Mouse (Mus musculus) megakaryocyte-erythroid progenitor cell, adult 5 weeks (primary cell): Measurements from ENCODE around the gene Sct. TPM values are rescaled to one million over a fixed set of nuclear protein-coding genes. Genes with fewer than 3 reads are reported as not detected.

Experiments used
- polyA plus RNA-seq: library from polyadenylated mRNA; stranded (reverse); fragments of >175 nt; gene quantifications from 2 replicates; pipeline ENCODE4 v1.2.3, GENCODE M21; 2012

The Sct gene
- not detected in 2 replicates for polyA plus RNA-seq

DNA sequence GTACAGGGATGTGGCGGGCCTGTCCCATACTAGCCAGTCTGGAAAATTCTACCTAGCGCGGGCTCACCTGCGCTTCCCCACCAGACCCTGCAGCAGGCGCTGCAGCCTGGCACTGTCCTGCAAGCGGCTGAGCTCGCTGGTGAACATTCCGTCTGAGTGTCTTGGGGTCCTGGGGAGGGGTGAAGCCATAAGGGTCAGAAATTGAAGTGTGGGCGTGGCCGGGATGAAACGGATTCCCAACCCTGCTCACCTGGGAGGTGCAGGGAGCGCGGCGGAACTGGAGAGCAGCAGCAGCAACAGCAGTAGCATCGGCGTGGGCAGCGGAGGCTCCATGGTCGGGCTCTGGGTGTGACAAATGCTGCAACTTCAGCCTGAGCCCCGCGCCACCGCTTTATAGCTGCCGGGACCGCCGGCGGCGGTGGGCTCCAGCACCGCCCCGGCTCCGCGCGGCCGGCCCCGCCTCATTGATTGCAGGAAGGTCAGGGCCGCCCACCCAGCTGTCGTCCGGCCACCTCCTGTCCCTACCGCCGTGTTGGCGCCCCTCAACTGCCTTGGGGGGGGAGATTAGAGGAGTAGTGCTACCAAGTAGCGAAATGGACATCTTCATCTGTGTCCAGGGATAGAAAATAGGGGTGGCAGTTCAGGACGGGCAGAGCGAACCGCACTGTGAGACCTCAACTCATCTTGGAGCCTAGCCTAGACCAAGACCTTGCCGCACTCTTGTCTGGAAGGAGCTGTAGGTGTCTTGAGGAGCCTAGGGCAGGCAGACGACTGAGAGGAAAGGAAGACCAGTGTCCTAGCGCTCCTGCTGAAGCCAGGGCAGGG lies at the start of gene Sct:
TSS of gene Sct (minus strand) at position 368 of the 825 bp plus-strand sequence.

DNA sequence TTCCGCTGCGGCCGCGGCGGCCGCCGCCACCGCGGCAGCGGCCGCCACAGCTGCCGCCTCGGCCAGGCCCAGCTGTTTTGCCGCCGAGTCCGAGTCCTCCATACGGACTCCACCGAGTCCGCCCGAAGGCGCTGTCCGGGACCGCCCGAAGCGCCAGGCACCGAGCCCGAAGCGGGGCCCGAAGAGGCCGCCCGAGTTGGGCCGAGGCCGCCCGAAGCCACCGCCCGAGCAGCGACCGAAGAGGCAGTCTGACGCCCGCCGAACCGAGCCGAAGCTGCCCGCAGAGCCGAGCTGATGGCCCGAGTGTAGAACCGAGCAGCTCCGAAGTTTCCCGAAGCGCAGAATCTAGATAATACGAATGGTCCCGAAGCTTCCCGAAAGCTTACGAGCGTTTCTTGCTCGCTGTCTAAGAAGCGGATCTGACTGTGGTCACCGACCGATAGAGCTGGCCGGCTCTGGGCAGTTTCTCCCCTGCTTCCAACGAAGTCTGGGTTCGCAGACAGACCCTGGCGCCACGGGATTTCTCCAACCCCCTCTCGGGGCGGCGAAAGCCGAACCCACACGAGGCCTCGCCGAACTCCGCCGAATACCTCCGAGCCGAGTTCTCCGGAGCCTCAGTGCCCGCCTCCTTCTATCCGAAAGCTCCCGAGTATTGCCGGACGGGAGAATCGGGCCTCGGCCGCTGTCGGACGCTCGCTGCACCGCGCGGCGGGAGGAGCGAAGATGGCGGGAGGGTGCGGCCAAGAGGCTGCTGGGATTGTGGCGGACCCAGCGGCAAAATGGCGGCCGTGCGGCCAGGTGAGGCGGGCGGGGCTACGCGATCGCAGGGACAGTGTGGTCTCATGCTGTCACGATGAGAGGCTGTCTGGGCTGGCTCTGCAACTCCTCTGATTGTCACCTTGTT lies 48.8 kb upstream of the Sct start, which contains the start of the genes Deaf1 and Tmem80:
TSS of gene Deaf1 (minus strand) at position 222 of the 904 bp plus-strand sequence.
TSS of gene Tmem80 (plus strand) at position 271 of the 904 bp plus-strand sequence.

GRCm38 (mm10) chr7:141291921-141292582 lies 13.1 kb upstream of the Sct start, which contains the start of gene Drd4:
TSS of gene Drd4 (plus strand) at chr7:141292006.

GRCm38 (mm10) chr7:141276546-141276945 lies 2.4 kb downstream of the Sct start, which contains the start of gene Cdhr5:
TSS of gene Cdhr5 (minus strand) at chr7:141276786.

DNA sequence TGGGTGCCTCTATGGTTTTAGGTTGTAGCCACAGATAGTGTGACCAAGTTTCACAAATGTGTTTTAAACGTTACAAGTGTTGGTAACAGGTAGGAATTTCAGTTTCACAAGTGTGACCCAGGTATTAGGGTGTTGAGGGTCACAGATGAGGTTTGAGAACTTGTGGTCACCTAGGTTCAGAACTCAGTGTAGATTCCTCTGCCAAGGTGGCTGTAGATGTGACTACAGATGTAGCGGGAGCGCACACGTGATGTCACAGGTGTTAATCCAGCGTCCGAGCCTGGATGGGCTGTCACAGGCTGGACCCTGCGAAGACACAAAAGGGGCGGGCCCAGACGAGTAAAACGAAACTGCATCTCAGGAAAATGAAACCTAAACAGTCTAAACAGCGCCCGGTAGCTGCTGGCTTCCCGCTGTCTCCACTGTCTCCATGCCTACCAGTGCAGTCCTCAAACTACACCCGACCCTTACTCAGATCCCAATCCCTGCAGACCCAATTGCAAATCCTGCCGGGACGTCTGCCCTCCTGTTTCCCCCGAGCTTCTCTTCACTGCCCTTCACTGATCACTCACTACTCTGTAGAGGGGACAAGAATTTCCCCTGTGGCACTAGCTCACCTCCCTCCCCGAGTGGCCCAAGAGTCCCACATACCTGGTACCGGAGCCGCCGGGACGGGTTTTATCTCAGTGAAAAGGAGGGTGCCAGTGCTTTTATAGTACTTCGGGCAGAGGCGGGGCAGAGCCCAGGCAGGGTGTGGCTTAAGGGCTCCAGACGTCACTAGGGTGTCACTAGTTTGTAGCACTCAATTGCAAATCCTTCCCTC lies 13.0 kb downstream of the Sct start, which contains the start of gene Irf7:
TSS of gene Irf7 (minus strand) at position 743 of the 823 bp plus-strand sequence.

Other genes starting within 250 kb of the Sct start
- 5.3 and 7.4 TPM in 2 replicates for gene B4galnt4, start 218.0 kb downstream of the Sct start, polyA plus RNA-seq
- gene Pkp3, start 200.9 kb downstream of the Sct start, polyA plus RNA-seq: 5.2 and 6.1 TPM in 2 replicates
- gene Sigirr, start 178.6 kb downstream of the Sct start, polyA plus RNA-seq: 25.0 and 28.0 TPM in 2 replicates
- gene Ano9, start 161.3 kb downstream of the Sct start, polyA plus RNA-seq: not detected in 2 replicates
- 57.1 and 69.8 TPM in 2 replicates for gene Ptdss2, start 156.8 kb downstream of the Sct start, polyA plus RNA-seq
- 24.0 and 25.0 TPM in 2 replicates for gene Rnh1, start 106.3 kb downstream of the Sct start, polyA plus RNA-seq
- gene Hras, start 85.1 kb downstream of the Sct start, polyA plus RNA-seq: 41.0 and 48.4 TPM in 2 replicates
- 6.8 and 8.0 TPM in 2 replicates for gene Lrrc56, start 85.0 kb downstream of the Sct start, polyA plus RNA-seq
- 0.20 and 0.49 TPM in 2 replicates for gene Lmntd2, start 65.1 kb downstream of the Sct start, polyA plus RNA-seq
- gene Rassf7, start 63.3 kb downstream of the Sct start, polyA plus RNA-seq: 13.1 and 15.1 TPM in 2 replicates
- gene Phrf1, start 50.3 kb downstream of the Sct start, polyA plus RNA-seq: 130 and 156 TPM in 2 replicates
- gene Irf7, start 12.7 kb downstream of the Sct start, polyA plus RNA-seq: 47.5 and 78.3 TPM in 2 replicates
- gene Cdhr5, start 2.3 kb downstream of the Sct start, polyA plus RNA-seq: 0.04 TPM in 1 of 2 replicates, not detected in the other
- 0.03 TPM in 1 of 2 replicates, not detected in the other for gene Drd4, start 12.9 kb upstream of the Sct start, polyA plus RNA-seq
- 77.8 and 93.7 TPM in 2 replicates for gene Deaf1, start 48.6 kb upstream of the Sct start, polyA plus RNA-seq
- gene Tmem80, start 48.6 kb upstream of the Sct start, polyA plus RNA-seq: 11.4 and 11.9 TPM in 2 replicates
- gene Eps8l2, start 59.7 kb upstream of the Sct start, polyA plus RNA-seq: 0.39 and 1.3 TPM in 2 replicates
- 342 and 397 TPM in 2 replicates for gene Taldo1, start 113.1 kb upstream of the Sct start, polyA plus RNA-seq
- gene Gatd1, start 135.0 kb upstream of the Sct start, polyA plus RNA-seq: 8.0 and 12.4 TPM in 2 replicates
- gene Cend1, start 150.4 kb upstream of the Sct start, polyA plus RNA-seq: not detected in 2 replicates
- 79.5 and 83.9 TPM in 2 replicates for gene Slc25a22, start 158.8 kb upstream of the Sct start, polyA plus RNA-seq
- 53.9 and 66.7 TPM in 2 replicates for gene Pidd1, start 164.9 kb upstream of the Sct start, polyA plus RNA-seq
- 8,310 and 8,668 TPM in 2 replicates for gene Rplp2, start 168.2 kb upstream of the Sct start, polyA plus RNA-seq
- 168 and 188 TPM in 2 replicates for gene Pnpla2, start 176.1 kb upstream of the Sct start, polyA plus RNA-seq
- 20.9 and 46.2 TPM in 2 replicates for gene Cracr2b, start 182.0 kb upstream of the Sct start, polyA plus RNA-seq
- gene Cd151, start 188.3 kb upstream of the Sct start, polyA plus RNA-seq: 19.8 and 21.9 TPM in 2 replicates
- 70.2 and 83.1 TPM in 2 replicates for gene Polr2l, start 196.0 kb upstream of the Sct start, polyA plus RNA-seq
- gene Tspan4, start 196.1 kb upstream of the Sct start, polyA plus RNA-seq: 27.3 and 28.2 TPM in 2 replicates